In the genomic region with DNA sequence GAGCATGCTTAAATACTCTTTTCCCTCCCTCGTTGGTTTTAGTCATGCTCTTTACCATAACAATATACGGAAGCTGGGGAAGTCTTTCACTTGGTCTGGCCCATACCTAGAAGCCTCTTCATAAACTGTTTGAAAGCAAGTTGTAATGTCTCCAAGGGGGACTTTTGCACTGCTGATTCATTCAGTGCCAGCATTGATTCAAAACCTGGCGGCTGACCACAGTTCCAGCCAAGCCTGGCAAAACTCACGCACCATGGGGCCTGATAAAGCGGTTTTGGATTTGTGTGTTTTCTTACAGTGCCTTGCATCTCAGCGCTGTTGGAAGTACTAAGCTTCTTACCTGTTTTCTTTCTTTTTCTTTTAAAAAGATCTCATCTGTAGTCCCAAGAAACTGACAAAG, we compare ENCODE assay signal across 25 mouse cellular contexts.
DNase-seq lines count a peak whose midpoint lies in the region; ATAC-seq and TF ChIP-seq lines count a peak whose summit lies in the region.
"Had no signal": no experiment of that assay in that cellular context is flagged by ENCODE, and none has a peak within 500 bp of the region (broad histone marks: within the 10 kb centered on the region; RNA-seq: fewer than 3 reads in every experiment).

No protein-coding gene starts in this region.

- H3K4me3 ChIP-seq in forebrain, embryonic 14.5 days (ENCODE audit: low read depth, low read length) = no peak overlapping the region
- no peak overlapping the region for H3K4me3 ChIP-seq in forebrain, postnatal 0 days (ENCODE audit: low read depth, low read length)
- H3K4me3 ChIP-seq in lung, postnatal 0 days (ENCODE audit: low read depth, low read length) = no peak overlapping the region
- H3K4me3 ChIP-seq in liver, embryonic 12.5 days = no peak overlapping the region
- H3K4me3 ChIP-seq: embryonic facial prominence, embryonic 15.5 days; forebrain, embryonic 10.5 days; gastrocnemius, adult 2 months; hindbrain, embryonic 15.5 days; limb, embryonic 15.5 days; midbrain, embryonic 15.5 days; neural tube, embryonic 15.5 days; stomach, embryonic 15.5 days had no signal

- no peak for ATAC-seq in forebrain, embryonic 14.5 days
- no peak for ATAC-seq in forebrain, postnatal 0 days
- 0 out of 2 replicates have a peak, but pooled peaks have one; percentile 44 for ATAC-seq in lung, postnatal 0 days
- ATAC-seq in liver, embryonic 12.5 days = no peak
- ATAC-seq: intestine, postnatal 0 days; midbrain, embryonic 15.5 days had no signal

- H3K9me3 ChIP-seq in forebrain, embryonic 14.5 days (replicated peaks; ENCODE audit: control insufficient read depth, low read length) = no peaks in the 10 kb centered on the region
- H3K9me3 ChIP-seq in forebrain, postnatal 0 days (ENCODE audit: low read length) = no peaks in the 10 kb centered on the region
- no peaks in the 10 kb centered on the region for H3K9me3 ChIP-seq in lung, postnatal 0 days (ENCODE audit: low read length)
- no peaks in the 10 kb centered on the region for H3K9me3 ChIP-seq in liver, embryonic 12.5 days (replicated peaks)
- H3K9me3 ChIP-seq: embryonic facial prominence, embryonic 15.5 days; forebrain, embryonic 10.5 days; hindbrain, embryonic 15.5 days; limb, embryonic 15.5 days; midbrain, embryonic 15.5 days; neural tube, embryonic 15.5 days; stomach, embryonic 15.5 days had no signal

- 61% methylated on average over 6 of the region's 6 CpGs for WGBS in forebrain, embryonic 14.5 days
- WGBS in forebrain, postnatal 0 days = 45% methylated on average over 6 of the region's 6 CpGs
- 66% methylated on average over 6 of the region's 6 CpGs for WGBS in lung, postnatal 0 days
- WGBS in liver, embryonic 12.5 days (ENCODE audit: insufficient replicate concordance) = 70% methylated on average over 6 of the region's 6 CpGs

- no peak overlapping the region for H3K9ac ChIP-seq in forebrain, embryonic 14.5 days (ENCODE audit: low read length)
- H3K9ac ChIP-seq in forebrain, postnatal 0 days = no peak overlapping the region
- no peak overlapping the region for H3K9ac ChIP-seq in lung, postnatal 0 days (replicated peaks; ENCODE audit: low read depth)
- H3K9ac ChIP-seq in liver, embryonic 12.5 days = no peak overlapping the region
- H3K9ac ChIP-seq: embryonic facial prominence, embryonic 15.5 days; hindbrain, embryonic 15.5 days; limb, embryonic 15.5 days; midbrain, embryonic 15.5 days; neural tube, embryonic 15.5 days; stomach, embryonic 15.5 days had no signal

- no peaks in the 10 kb centered on the region for H3K27me3 ChIP-seq in forebrain, embryonic 14.5 days (replicated peaks; ENCODE audit: control insufficient read depth, insufficient read depth, low read length)
- H3K27me3 ChIP-seq in forebrain, postnatal 0 days (ENCODE audit: insufficient read depth, low read length) = no peaks in the 10 kb centered on the region
- H3K27me3 ChIP-seq in lung, postnatal 0 days (replicated peaks; ENCODE audit: insufficient read depth, low read length) = no peaks in the 10 kb centered on the region
- no peaks in the 10 kb centered on the region for H3K27me3 ChIP-seq in liver, embryonic 12.5 days (replicated peaks)
- H3K27me3 ChIP-seq: embryonic facial prominence, embryonic 15.5 days; hindbrain, embryonic 15.5 days; midbrain, embryonic 15.5 days; neural tube, embryonic 15.5 days; stomach, embryonic 15.5 days had no signal

- no peaks in the 10 kb centered on the region for H3K4me1 ChIP-seq in forebrain, embryonic 14.5 days (ENCODE audit: control insufficient read depth, insufficient read depth, low read length)
- no peaks in the 10 kb centered on the region for H3K4me1 ChIP-seq in forebrain, postnatal 0 days (ENCODE audit: insufficient read depth)
- H3K4me1 ChIP-seq in lung, postnatal 0 days (ENCODE audit: insufficient read depth, low read depth, low read length) = no peaks in the 10 kb centered on the region
- no peaks in the 10 kb centered on the region for H3K4me1 ChIP-seq in liver, embryonic 12.5 days
- H3K4me1 ChIP-seq: embryonic facial prominence, embryonic 15.5 days; hindbrain, embryonic 15.5 days; midbrain, embryonic 15.5 days; neural tube, embryonic 15.5 days; stomach, embryonic 15.5 days had no signal

- no peak for TF ChIP-seq EP300 in lung, postnatal 0 days (IDR thresholded peaks at IDR 0.05)

- peak; percentile 44 for DNase-seq in forebrain, embryonic 14.5 days (ENCODE audit: low spot score)
- no peak for DNase-seq in forebrain, postnatal 0 days
- no peak for DNase-seq in lung, postnatal 0 days (ENCODE audit: low spot score)
- DNase-seq in lung, postnatal 25 days (ENCODE audit: low spot score) = no peak
- peak; percentile 65 for DNase-seq in brain, embryonic 14.5 days (ENCODE audit: low read depth)
- no peak for DNase-seq in gastrocnemius, postnatal 25 days
- DNase-seq: adrenal gland, adult 2 months; B cell, adult 2 months; gastrocnemius, adult 2 months; heart, adult 18-20 months; heart, postnatal 36 days; lung, adult 2 months; right cerebral cortex, postnatal 25 days; thymus, adult 18-20 months; thymus, postnatal 4 days had no signal

- H3K36me3 ChIP-seq in forebrain, embryonic 14.5 days (ENCODE audit: control insufficient read depth, insufficient read depth, low read length) = no peaks in the 10 kb centered on the region
- no peaks in the 10 kb centered on the region for H3K36me3 ChIP-seq in forebrain, postnatal 0 days (ENCODE audit: insufficient read depth)
- no peaks in the 10 kb centered on the region for H3K36me3 ChIP-seq in lung, postnatal 0 days (ENCODE audit: insufficient read depth, low read length)
- no peaks in the 10 kb centered on the region for H3K36me3 ChIP-seq in liver, embryonic 12.5 days
- H3K36me3 ChIP-seq: embryonic facial prominence, embryonic 15.5 days; forebrain, embryonic 10.5 days; hindbrain, embryonic 15.5 days; limb, embryonic 15.5 days; midbrain, embryonic 15.5 days; neural tube, embryonic 15.5 days; stomach, embryonic 15.5 days had no signal

- TF ChIP-seq POLR2A in brain, embryonic 14.5 days (IDR thresholded peaks at IDR 0.05; ENCODE audit: borderline replicate concordance, extremely low read depth, insufficient read depth, insufficient read length, poor library complexity, severe bottlenecking) = no peak

- no peak overlapping the region for H3K27ac ChIP-seq in forebrain, embryonic 14.5 days (ENCODE audit: low read depth, low read length)
- no peak overlapping the region for H3K27ac ChIP-seq in forebrain, postnatal 0 days (ENCODE audit: low read depth, low read length)
- no peak overlapping the region for H3K27ac ChIP-seq in lung, postnatal 0 days (ENCODE audit: low read length)
- H3K27ac ChIP-seq in liver, embryonic 12.5 days = no peak overlapping the region
- H3K27ac ChIP-seq: embryonic facial prominence, embryonic 15.5 days; forebrain, embryonic 10.5 days; gastrocnemius, adult 2 months; hindbrain, embryonic 15.5 days; kidney, postnatal 0 days; limb, embryonic 15.5 days; midbrain, embryonic 15.5 days; neural tube, embryonic 15.5 days; stomach, embryonic 15.5 days had no signal

- no peak for TF ChIP-seq CTCF in forebrain, postnatal 0 days (IDR thresholded peaks at IDR 0.05; ENCODE audit: low read depth)
- no peak for TF ChIP-seq CTCF in lung, postnatal 0 days (IDR thresholded peaks at IDR 0.05)
- no peak for TF ChIP-seq CTCF in brain, embryonic 14.5 days (IDR thresholded peaks at IDR 0.05; ENCODE audit: borderline replicate concordance, extremely low read depth, insufficient read depth, insufficient read length)

- no peak overlapping the region for H3K4me2 ChIP-seq in forebrain, embryonic 14.5 days (ENCODE audit: low read length)
- H3K4me2 ChIP-seq in forebrain, postnatal 0 days (ENCODE audit: low read depth) = no peak overlapping the region
- no peak overlapping the region for H3K4me2 ChIP-seq in lung, postnatal 0 days (replicated peaks; ENCODE audit: low read depth, low read length)
- no peak overlapping the region for H3K4me2 ChIP-seq in liver, embryonic 12.5 days
- H3K4me2 ChIP-seq: embryonic facial prominence, embryonic 15.5 days; hindbrain, embryonic 15.5 days; limb, embryonic 15.5 days; midbrain, embryonic 15.5 days; neural tube, embryonic 15.5 days; stomach, embryonic 15.5 days had no signal

Comparison
In these comparisons a context has a peak if more than half of its experiments do, and no peak if none do; other contexts are left out.
1. DNase-seq: peak in forebrain, embryonic 14.5 days (single experiment) and brain, embryonic 14.5 days (single experiment); none in forebrain, postnatal 0 days (single experiment), lung, postnatal 0 days (single experiment), lung, postnatal 25 days (single experiment) and gastrocnemius, postnatal 25 days (single experiment).